Mouse (Mus musculus): ENCODE results near the gene Tsg101. TPM values are rescaled to one million over a fixed set of nuclear protein-coding genes. Genes with fewer than 3 reads are reported as not detected.

Gene Tsg101
- polyA plus RNA-seq (2015; fragmentation: Nextera tagmentation; extraction: Ambion mirVana), result 169 and 171 TPM in 2 replicates

GRCm38 (mm10) chr7:46919551-46920176 lies at the start of gene Tsg101:
TSS of gene Tsg101 (minus strand) at chr7:46919969.
- Histone ChIP-seq H3K4me1 (replicated peaks; ENCODE audit: insufficient read depth, low read length) (peaks cover 8% of the 10 kb centered on the region), H3K27ac (peak within 1 kb of the TSS; percentile 98), H3K4me2 (ENCODE audit: low read length) (peak within 1 kb of the TSS; percentile 59), H3K9me3 (replicated peaks; ENCODE audit: low read length) (no peaks in the 10 kb centered on the region), H3K36me3 (ENCODE audit: insufficient read depth, low read length) (no peaks in the 10 kb centered on the region), H3K9ac (ENCODE audit: low read depth, low read length) (peak within 1 kb of the TSS; percentile 92), H3K4me3 (replicated peaks; ENCODE audit: low read depth, low read length) (peak within 1 kb of the TSS; percentile 91), H3K27me3 (ENCODE audit: insufficient read depth, low read length) (no peaks in the 10 kb centered on the region)
- TF ChIP-seq CTCF (IDR thresholded peaks at IDR 0.05; ENCODE audit: low read depth), result peak; percentile 17; the same call in 1 of the 2 replicates
- peak; percentile 95 for ATAC-seq (replicated peaks; ENCODE audit: low FRiP score, low read depth)
- WGBS, result under 1% methylated on average over 70 of the region's 75 CpGs
- peak; percentile 93 for DNase-seq (ENCODE audit: low spot score)

- Histone ChIP-seq H3K4me1 (replicated peaks; ENCODE audit: insufficient read depth, low read length) (no peaks in the 10 kb centered on the region), H3K27ac (no peak overlapping the region), H3K4me3 (replicated peaks; ENCODE audit: low read depth, low read length) (no peak overlapping the region), H3K9me3 (replicated peaks; ENCODE audit: low read length) (no peaks in the 10 kb centered on the region), H3K4me2 (ENCODE audit: low read length) (no peak overlapping the region), H3K9ac (ENCODE audit: low read depth, low read length) (no peak overlapping the region), H3K36me3 (ENCODE audit: insufficient read depth, low read length) (no peaks in the 10 kb centered on the region), H3K27me3 (ENCODE audit: insufficient read depth, low read length) (no peaks in the 10 kb centered on the region)
- DNase-seq (ENCODE audit: low spot score) (no peak), ATAC-seq (replicated peaks; ENCODE audit: low FRiP score, low read depth) (no peak)
- 86% methylated on average over 7 of the region's 7 CpGs for WGBS
- no peak for TF ChIP-seq CTCF (IDR thresholded peaks at IDR 0.05; ENCODE audit: low read depth)
Observed at GRCm38 (mm10) chr7:46964070-46964469, 44.3 kb upstream of the Tsg101 start.

- Histone ChIP-seq H3K4me3 (replicated peaks; ENCODE audit: low read depth, low read length) (no peak overlapping the region), H3K4me1 (replicated peaks; ENCODE audit: insufficient read depth, low read length) (no peaks in the 10 kb centered on the region), H3K36me3 (ENCODE audit: insufficient read depth, low read length) (no peaks in the 10 kb centered on the region), H3K27ac (no peak overlapping the region), H3K4me2 (ENCODE audit: low read length) (no peak overlapping the region), H3K9me3 (replicated peaks; ENCODE audit: low read length) (no peaks in the 10 kb centered on the region), H3K9ac (ENCODE audit: low read depth, low read length) (no peak overlapping the region), H3K27me3 (ENCODE audit: insufficient read depth, low read length) (no peaks in the 10 kb centered on the region)
- WGBS, result 0% methylated on average over 9 of the region's 9 CpGs
- DNase-seq (ENCODE audit: low spot score) (peak; percentile 96), ATAC-seq (replicated peaks; ENCODE audit: low FRiP score, low read depth) (peak; percentile 48)
- peak; percentile 92 for TF ChIP-seq CTCF (IDR thresholded peaks at IDR 0.05; ENCODE audit: low read depth)
Observed at GRCm38 (mm10) chr7:46962806-46963618, 43.2 kb upstream of the Tsg101 start.

GRCm38 (mm10) chr7:46962132-46962531 lies 42.4 kb upstream of the Tsg101 start:
- Histone ChIP-seq H3K36me3 (ENCODE audit: insufficient read depth, low read length) (no peaks in the 10 kb centered on the region), H3K4me3 (replicated peaks; ENCODE audit: low read depth, low read length) (no peak overlapping the region), H3K9me3 (replicated peaks; ENCODE audit: low read length) (no peaks in the 10 kb centered on the region), H3K4me2 (ENCODE audit: low read length) (no peak overlapping the region), H3K27ac (no peak overlapping the region), H3K4me1 (replicated peaks; ENCODE audit: insufficient read depth, low read length) (no peaks in the 10 kb centered on the region), H3K9ac (ENCODE audit: low read depth, low read length) (no peak overlapping the region), H3K27me3 (ENCODE audit: insufficient read depth, low read length) (no peaks in the 10 kb centered on the region)
- TF ChIP-seq CTCF (IDR thresholded peaks at IDR 0.05; ENCODE audit: low read depth), result no peak
- ATAC-seq (replicated peaks; ENCODE audit: low FRiP score, low read depth), result no peak
- DNase-seq (ENCODE audit: low spot score), result no peak

GRCm38 (mm10) chr7:46960991-46961390 lies 41.2 kb upstream of the Tsg101 start:
- H3K27me3 ChIP-seq (ENCODE audit: insufficient read depth, low read length), result no peaks in the 10 kb centered on the region
- no peaks in the 10 kb centered on the region for H3K9me3 ChIP-seq (replicated peaks; ENCODE audit: low read length)
- DNase-seq (ENCODE audit: low spot score), result no peak
- H3K4me1 ChIP-seq (replicated peaks; ENCODE audit: insufficient read depth, low read length), result no peaks in the 10 kb centered on the region
- no peak overlapping the region for H3K27ac ChIP-seq
- ATAC-seq (replicated peaks; ENCODE audit: low FRiP score, low read depth), result no peak
- WGBS, result 57% methylated on average over 3 of the region's 3 CpGs
- H3K9ac ChIP-seq (ENCODE audit: low read depth, low read length), result no peak overlapping the region
- no peaks in the 10 kb centered on the region for H3K36me3 ChIP-seq (ENCODE audit: insufficient read depth, low read length)
- no peak overlapping the region for H3K4me2 ChIP-seq (ENCODE audit: low read length)
- no peak overlapping the region for H3K4me3 ChIP-seq (replicated peaks; ENCODE audit: low read depth, low read length)
- TF ChIP-seq CTCF (IDR thresholded peaks at IDR 0.05; ENCODE audit: low read depth), result no peak

- no peaks in the 10 kb centered on the region for H3K27me3 ChIP-seq (ENCODE audit: insufficient read depth, low read length)
- TF ChIP-seq CTCF (IDR thresholded peaks at IDR 0.05; ENCODE audit: low read depth), result no peak
- H3K4me2 ChIP-seq (ENCODE audit: low read length), result peak overlapping the region; percentile 88
- peak overlapping the region; percentile 51; the same call in 1 of the 2 replicates for H3K9ac ChIP-seq (ENCODE audit: low read depth, low read length)
- peak overlapping the region; percentile 83 for H3K4me3 ChIP-seq (replicated peaks; ENCODE audit: low read depth, low read length)
- no peaks in the 10 kb centered on the region for H3K4me1 ChIP-seq (replicated peaks; ENCODE audit: insufficient read depth, low read length)
- DNase-seq (ENCODE audit: low spot score), result no peak
- H3K27ac ChIP-seq, result no peak overlapping the region
- WGBS, result 15% methylated on average over 9 of the region's 9 CpGs
- no peak for ATAC-seq (replicated peaks; ENCODE audit: low FRiP score, low read depth)
- no peaks in the 10 kb centered on the region for H3K9me3 ChIP-seq (replicated peaks; ENCODE audit: low read length)
- peaks cover 2% of the 10 kb centered on the region; the same call in 1 of the 2 replicates for H3K36me3 ChIP-seq (ENCODE audit: insufficient read depth, low read length)
Observed at GRCm38 (mm10) chr7:46958853-46959252, 39.1 kb upstream of the Tsg101 start.

Measured in kidney, postnatal 0 days (tissue).